Mouse (Mus musculus) hindbrain, embryonic 10.5 days (tissue): ENCODE measurements around the gene Ints14. TPM values are rescaled to one million over a fixed set of nuclear protein-coding genes. Genes with fewer than 3 reads are reported as not detected.

Experiments
- DNase-seq: peaks from one replicate; pipeline ENCODE4 v3.0.0-alpha.2; 2017; ENCODE audit warnings: low spot score
- H3K27ac ChIP-seq: fragments of 300-500 bp; sonication (generic); 2 replicates; pipeline ENCODE4 v1.5.1; 2016; ENCODE audit warnings: mild to moderate bottlenecking, moderate library complexity
- H3K27me3 ChIP-seq: fragments of 300-500 bp; sonication (generic); 2 replicates; pipeline ENCODE4 v1.6.1; 2016; ENCODE audit warnings: mild to moderate bottlenecking; ENCODE audit not compliant: poor library complexity, insufficient read depth, severe bottlenecking
- H3K36me3 ChIP-seq: fragments of 300-500 bp; sonication (generic); 2 replicates; pipeline ENCODE4 v1.6.1; 2016; ENCODE audit warnings: mild to moderate bottlenecking, moderate library complexity
- H3K4me1 ChIP-seq: fragments of 300-500 bp; sonication (generic); replicated peaks from 2 replicates; pipeline ENCODE4 v1.6.1; 2016; ENCODE audit warnings: mild to moderate bottlenecking
- H3K4me3 ChIP-seq: fragments of 300-500 bp; sonication (generic); 2 replicates; pipeline ENCODE4 v1.5.1; 2016; ENCODE audit warnings: mild to moderate bottlenecking, moderate library complexity
- H3K9me3 ChIP-seq: fragments of 300-500 bp; sonication (generic); 2 replicates; pipeline ENCODE4 v1.6.1; 2016; ENCODE audit warnings: mild to moderate bottlenecking, moderate library complexity
- WGBS: fragments of 180-500 bp; shearing (Covaris S2); methylation state at CpG from one replicate; pipeline ENCODE4 v1.1.7; 2016; 5-methylcytosine and 5-hydroxymethylcytosine counted together
- polyA plus RNA-seq: library from polyadenylated mRNA; unstranded; fragments of >200 nt; fragmentation: Nextera tagmentation; extraction: Ambion mirVana; gene quantifications from 2 replicates; pipeline ENCODE4 v1.2.1, GENCODE M21; 2016

Gene Ints14
- polyA plus RNA-seq, 1 experiment from 2014 or later, result 64.9 TPM

DNA sequence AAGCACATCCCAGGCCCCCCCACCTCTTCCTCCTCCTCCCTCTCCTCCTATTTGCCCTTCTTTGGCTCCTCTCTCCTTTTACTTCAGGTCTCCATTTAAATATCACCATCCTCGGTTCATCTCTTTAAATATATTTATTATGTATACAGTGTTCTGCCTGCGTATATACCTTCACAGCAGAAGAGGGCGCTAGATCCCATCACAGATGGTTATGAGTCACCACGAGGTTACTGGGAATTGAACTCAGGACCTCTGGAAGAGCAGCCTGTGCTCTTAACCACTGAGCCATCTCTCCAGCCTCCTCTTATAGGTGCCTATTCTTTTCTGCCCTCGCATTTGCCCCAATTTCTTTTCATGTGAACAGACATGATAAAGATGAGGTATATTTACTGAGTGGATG lies 23.2 kb upstream of the Ints14 start:
- Histone ChIP-seq H3K36me3 (no peaks in the 10 kb centered on the region), H3K27ac (no peak overlapping the region), H3K9me3 (no peaks in the 10 kb centered on the region), H3K4me1 (peaks cover 21% of the 10 kb centered on the region), H3K4me3 (no peak overlapping the region), H3K27me3 (peaks cover 9% of the 10 kb centered on the region)
- no peak for DNase-seq
- WGBS, result 66% methylated on average over 5 of the region's 5 CpGs

DNA sequence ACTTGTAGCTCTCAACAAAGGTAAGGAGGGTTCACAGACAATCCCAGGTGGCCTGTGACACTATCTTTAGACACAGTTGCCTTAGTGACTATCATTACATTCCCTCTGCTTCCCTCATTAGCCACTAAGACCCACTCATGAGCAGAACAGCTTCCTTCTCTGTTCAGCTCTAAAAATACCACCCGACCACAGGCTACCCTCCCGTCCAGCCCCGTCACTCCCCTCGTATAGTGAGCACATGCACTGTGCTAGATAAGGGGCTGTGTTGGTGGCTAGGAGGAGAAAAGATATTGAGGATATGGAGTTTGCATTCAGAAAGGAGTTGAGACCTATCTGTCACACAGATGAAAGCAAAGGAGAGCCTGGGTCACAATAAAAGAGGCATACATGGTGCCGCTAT lies 22.2 kb upstream of the Ints14 start:
- Histone ChIP-seq H3K4me1 (peaks cover 19% of the 10 kb centered on the region), H3K9me3 (no peaks in the 10 kb centered on the region), H3K36me3 (no peaks in the 10 kb centered on the region), H3K27ac (no peak overlapping the region), H3K4me3 (no peak overlapping the region), H3K27me3 (peaks cover 20% of the 10 kb centered on the region)
- 83% methylated on average over 5 of the region's 5 CpGs for WGBS
- no peak for DNase-seq

DNA sequence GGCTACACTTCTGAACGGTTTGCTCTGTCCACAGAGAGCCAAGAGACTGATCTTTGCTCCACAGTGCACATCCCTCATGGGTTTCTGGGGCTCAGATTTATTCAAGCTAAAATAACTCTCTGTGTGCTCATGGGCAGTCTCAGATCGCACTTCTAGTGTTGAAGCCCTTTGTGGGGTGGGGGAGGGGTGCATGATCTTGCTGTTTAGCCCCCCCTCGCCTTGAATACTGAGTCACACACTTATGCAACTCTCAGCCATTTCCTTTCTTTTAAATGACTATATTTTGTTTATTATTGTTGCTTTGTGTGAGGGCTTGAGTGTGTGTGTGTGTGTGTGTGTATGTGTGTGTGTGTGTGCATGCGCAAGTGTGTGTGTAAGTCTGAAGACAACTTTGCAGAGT lies 21.4 kb upstream of the Ints14 start:
- DNase-seq, result no peak
- WGBS, result 64% methylated on average over 4 of the region's 4 CpGs
- Histone ChIP-seq H3K9me3 (no peaks in the 10 kb centered on the region), H3K4me1 (peaks cover 16% of the 10 kb centered on the region), H3K36me3 (no peaks in the 10 kb centered on the region), H3K27ac (no peak overlapping the region), H3K27me3 (peaks cover 26% of the 10 kb centered on the region), H3K4me3 (no peak overlapping the region)

DNA sequence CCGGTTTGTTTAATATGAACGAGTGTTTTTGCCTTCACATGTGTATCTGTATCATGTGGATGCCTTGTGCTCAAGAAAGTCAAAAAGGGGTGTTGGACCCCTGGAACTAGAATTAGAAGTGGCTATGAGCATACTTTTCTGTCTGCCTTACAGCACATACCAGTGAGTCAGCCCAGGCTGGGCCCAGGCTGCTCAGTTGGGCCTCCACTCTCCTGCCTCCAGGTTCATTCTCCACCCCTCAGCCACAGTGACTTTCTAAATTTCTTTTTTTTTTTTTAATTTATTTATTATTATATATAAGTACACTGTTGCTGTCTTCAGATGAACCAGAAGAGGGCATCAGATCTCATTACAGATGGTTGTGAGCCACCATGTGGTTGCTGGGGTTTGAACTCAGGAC lies 20.9 kb upstream of the Ints14 start:
- Histone ChIP-seq H3K36me3 (no peaks in the 10 kb centered on the region), H3K4me3 (no peak overlapping the region), H3K27me3 (peaks cover 31% of the 10 kb centered on the region), H3K27ac (no peak overlapping the region), H3K4me1 (peaks cover 13% of the 10 kb centered on the region; the same call in 1 of the 2 replicates), H3K9me3 (no peaks in the 10 kb centered on the region)
- DNase-seq, result no peak
- 92% methylated on average over 2 of the region's 2 CpGs for WGBS

DNA sequence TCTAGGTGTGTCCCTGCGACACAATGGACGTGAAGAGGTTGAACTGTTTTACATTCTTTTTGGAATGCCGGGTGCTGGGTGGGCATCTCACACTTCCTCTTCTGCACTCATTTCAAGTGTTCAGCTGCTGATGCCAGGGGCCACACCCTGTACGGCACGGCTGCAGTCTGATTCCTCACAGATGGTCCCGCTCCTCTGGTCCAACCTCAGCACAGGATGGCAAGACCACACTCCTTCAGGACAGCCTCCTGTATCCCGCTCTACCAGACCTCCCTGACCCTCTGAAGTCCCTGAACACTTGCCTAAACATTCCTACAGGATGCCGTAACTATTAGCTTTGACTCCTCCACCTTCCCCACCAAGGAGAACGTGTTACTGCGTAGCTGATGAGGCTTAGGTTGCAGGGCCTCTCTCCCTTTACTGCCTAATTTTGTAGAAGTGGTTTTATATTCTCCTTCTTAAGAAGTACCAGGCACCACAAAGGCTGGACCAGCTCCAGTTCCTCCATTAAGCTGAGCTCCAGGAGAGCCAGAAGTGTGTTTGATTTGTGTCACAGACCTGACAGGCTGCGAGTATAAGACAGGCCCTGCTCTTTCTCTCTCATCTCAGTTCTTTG lies 19.9 kb upstream of the Ints14 start:
- no peaks in the 10 kb centered on the region for H3K36me3 ChIP-seq
- H3K27me3 ChIP-seq, result peaks cover 38% of the 10 kb centered on the region
- 86% methylated on average over 11 of the region's 11 CpGs for WGBS
- H3K9me3 ChIP-seq, result no peaks in the 10 kb centered on the region
- peaks cover 11% of the 10 kb centered on the region; the same call in 1 of the 2 replicates for H3K4me1 ChIP-seq
- DNase-seq, result no peak
- H3K4me3 ChIP-seq, result no peak overlapping the region
- no peak overlapping the region for H3K27ac ChIP-seq

DNA sequence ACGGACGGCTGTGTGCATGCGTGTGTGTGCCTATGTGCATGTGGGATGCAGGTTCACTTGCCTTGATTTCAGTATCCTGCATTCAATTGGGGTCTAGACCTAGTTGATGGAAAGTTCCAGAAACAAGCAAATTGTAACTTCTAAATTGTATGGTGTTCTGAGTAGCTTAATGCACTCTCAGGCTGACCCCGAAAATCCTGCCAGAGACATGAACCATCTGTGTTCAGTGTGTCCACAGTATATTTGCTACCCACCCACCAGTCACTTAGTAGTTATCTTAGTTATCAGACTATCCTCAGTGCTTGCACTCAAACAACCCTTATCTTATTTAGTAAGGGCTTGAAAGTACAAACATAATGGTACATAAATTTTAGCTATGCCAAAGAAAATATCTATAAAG lies 19.1 kb upstream of the Ints14 start:
- 91% methylated on average over 4 of the region's 4 CpGs for WGBS
- no peak overlapping the region for H3K4me3 ChIP-seq
- no peak for DNase-seq
- no peaks in the 10 kb centered on the region for H3K9me3 ChIP-seq
- H3K4me1 ChIP-seq, result peaks cover 6% of the 10 kb centered on the region; the same call in 1 of the 2 replicates
- no peaks in the 10 kb centered on the region for H3K36me3 ChIP-seq
- peaks cover 41% of the 10 kb centered on the region for H3K27me3 ChIP-seq
- H3K27ac ChIP-seq, result no peak overlapping the region

DNA sequence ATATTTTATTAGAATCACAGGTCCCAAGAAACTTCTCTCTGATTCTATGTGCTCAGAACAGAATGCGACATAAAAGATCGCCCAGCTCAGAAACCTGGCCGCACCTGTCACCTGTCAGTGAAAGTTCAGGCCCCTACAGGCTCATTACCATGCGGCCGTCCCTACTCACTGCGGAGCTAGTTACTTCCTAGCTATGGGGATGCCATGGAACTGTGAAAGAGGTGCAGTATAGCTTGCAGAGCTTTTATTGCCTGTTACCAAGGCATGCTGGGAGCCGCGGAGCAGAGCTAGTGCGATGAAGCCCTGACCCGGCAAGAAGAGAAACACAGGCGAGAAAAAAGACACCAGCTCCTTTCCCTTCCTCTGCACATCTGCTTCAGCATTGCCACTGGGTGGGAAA lies 16.7 kb upstream of the Ints14 start:
- no peak for DNase-seq
- H3K4me1 ChIP-seq, result peaks cover 6% of the 10 kb centered on the region; the same call in 1 of the 2 replicates
- H3K27ac ChIP-seq, result no peak overlapping the region
- no peaks in the 10 kb centered on the region for H3K9me3 ChIP-seq
- H3K27me3 ChIP-seq, result peaks cover 50% of the 10 kb centered on the region
- 26% methylated on average over 11 of the region's 11 CpGs for WGBS
- H3K4me3 ChIP-seq, result no peak overlapping the region
- H3K36me3 ChIP-seq, result no peaks in the 10 kb centered on the region

DNA sequence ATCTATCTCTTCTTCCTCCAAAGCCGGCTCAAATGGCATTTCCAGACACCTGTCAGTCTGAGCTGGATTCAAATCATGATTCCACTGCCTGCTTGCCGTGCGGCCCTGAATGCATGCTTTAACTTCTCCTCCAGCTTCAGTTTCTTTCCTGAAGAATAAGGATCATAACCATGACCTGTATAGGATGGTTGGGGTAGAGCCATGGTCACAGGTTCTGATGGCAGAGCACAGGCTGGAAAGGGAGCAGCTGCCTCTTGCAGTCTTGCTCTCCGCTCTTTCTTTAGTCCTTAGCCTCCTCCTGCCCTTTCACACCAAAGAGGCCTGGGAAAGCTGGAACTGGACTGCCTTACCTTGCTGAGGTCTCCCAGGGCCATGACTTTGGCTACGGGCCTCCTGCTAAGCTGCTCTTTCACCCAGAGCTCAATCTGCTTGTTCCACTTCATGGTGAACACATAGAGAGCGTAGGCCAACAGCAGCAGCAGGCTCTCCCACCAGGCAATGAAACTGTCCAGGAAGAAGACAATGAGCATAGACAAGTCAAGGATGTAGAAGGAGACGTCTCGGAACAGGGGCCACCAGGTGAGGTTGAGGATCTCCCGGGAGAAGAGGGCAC lies 13.1 kb upstream of the Ints14 start:
- 85% methylated on average over 9 of the region's 9 CpGs for WGBS
- Histone ChIP-seq H3K36me3 (no peaks in the 10 kb centered on the region), H3K9me3 (no peaks in the 10 kb centered on the region), H3K27ac (no peak overlapping the region), H3K4me3 (no peak overlapping the region), H3K27me3 (peaks cover 62% of the 10 kb centered on the region), H3K4me1 (peaks cover 15% of the 10 kb centered on the region; the same call in 1 of the 2 replicates)
- no peak for DNase-seq

DNA sequence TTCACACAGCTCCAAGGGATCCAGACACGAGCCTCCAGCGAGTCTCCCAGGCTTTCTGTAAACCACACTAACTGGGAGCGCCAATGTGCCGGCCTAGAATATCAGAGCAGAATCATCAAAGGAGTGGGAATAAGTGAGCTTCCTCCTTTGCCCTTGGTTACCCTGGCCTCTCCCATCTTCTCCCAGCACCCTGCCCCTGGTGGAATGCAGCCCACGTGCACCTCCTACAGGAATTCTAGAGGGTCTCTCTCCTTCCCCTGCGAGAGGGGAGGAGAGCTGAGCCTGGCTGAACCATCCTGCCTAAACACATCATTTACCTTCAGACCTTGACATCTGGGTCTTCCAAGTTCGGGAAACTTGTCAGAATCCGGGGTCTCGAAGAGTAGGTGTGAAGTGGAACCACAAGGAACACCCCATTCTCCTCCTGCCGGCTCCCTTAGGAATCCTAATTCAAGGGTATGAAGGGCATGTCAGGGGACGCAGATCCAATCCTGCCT lies 9.5 kb upstream of the Ints14 start, which contains the start of gene Slc24a1:
TSS of gene Slc24a1 (minus strand) at position 447 of the 497 bp plus-strand sequence.
- Histone ChIP-seq H3K9me3 (no peaks in the 10 kb centered on the region), H3K27me3 (peaks cover 45% of the 10 kb centered on the region), H3K4me3 (no peak within 1 kb of the TSS), H3K27ac (no peak within 1 kb of the TSS), H3K36me3 (no peaks in the 10 kb centered on the region), H3K4me1 (peaks cover 9% of the 10 kb centered on the region; the same call in 1 of the 2 replicates)
- 40% methylated on average over 11 of the region's 11 CpGs for WGBS
- no peak for DNase-seq

DNA sequence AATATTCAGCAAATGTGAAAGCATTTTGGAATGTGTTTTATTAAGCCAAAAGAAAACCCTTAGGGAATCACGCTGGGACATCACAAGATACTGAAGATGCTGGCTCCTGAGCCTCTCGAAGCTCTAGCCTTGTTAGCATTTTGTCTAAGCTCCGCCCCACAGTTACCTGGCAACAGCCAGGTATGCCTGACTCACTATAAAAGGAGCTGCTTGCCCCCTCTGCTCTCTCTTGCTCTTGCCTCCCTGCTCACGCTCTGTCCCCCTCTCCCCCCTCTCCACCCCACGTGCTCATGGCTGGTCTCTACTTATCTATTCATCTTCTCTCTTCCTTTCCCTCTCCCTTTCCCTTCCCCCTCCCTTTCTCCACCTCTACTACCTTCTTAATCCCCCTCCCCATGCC lies 8.7 kb upstream of the Ints14 start:
- Histone ChIP-seq H3K27me3 (peaks cover 43% of the 10 kb centered on the region), H3K4me1 (peaks cover 9% of the 10 kb centered on the region; the same call in 1 of the 2 replicates), H3K27ac (no peak overlapping the region), H3K9me3 (no peaks in the 10 kb centered on the region), H3K4me3 (no peak overlapping the region), H3K36me3 (no peaks in the 10 kb centered on the region)
- DNase-seq, result no peak
- WGBS, result 11% methylated on average over 5 of the region's 5 CpGs

DNA sequence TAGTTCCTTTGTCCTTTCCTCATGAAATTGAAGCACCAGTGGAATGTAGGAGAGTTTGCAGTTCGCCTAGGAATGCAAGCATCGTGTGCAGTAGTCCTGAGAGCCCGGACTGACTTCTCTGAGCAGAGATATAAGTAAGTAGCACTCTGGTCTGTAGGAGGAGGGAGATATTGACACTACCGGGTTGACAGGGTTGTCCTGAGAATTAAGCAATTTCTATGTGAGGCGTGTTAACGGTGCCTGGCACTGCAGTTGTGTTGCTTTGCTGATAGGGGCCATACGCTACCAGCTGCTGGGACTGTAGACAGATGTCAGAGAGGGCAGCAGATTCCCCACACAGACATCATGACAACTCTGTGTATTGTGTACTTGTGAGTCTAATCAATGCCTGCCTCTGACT lies 7.5 kb upstream of the Ints14 start:
- DNase-seq, result no peak
- Histone ChIP-seq H3K36me3 (no peaks in the 10 kb centered on the region), H3K27me3 (peaks cover 39% of the 10 kb centered on the region), H3K4me1 (peaks cover 9% of the 10 kb centered on the region; the same call in 1 of the 2 replicates), H3K4me3 (no peak overlapping the region), H3K9me3 (no peaks in the 10 kb centered on the region), H3K27ac (no peak overlapping the region)
- 83% methylated on average over 7 of the region's 7 CpGs for WGBS

DNA sequence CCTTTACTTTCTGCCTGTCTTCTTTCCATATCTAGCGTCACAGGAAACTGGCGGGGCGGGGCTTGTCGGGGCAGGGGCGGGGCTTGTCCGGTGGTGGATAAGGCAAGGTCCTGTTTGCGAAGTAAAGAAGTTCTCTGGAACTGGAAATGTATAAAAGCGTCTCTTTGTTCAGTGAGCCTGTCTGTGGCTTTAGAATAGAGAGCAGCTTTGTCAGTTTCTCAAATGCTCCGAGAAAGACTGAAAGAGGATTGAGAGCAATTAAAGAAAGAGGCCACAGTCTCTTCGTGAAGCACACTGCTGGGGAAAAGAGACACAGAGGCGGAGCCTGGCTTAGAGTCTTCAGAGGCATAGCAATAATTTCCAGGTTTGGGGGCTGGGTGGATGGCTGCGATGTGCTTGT lies 4.4 kb upstream of the Ints14 start:
- peak; percentile 22 for DNase-seq
- 31% methylated on average over 12 of the region's 12 CpGs for WGBS
- Histone ChIP-seq H3K27me3 (peaks cover 23% of the 10 kb centered on the region), H3K4me3 (peak overlapping the region; percentile 2; the same call in 1 of the 2 replicates), H3K36me3 (no peaks in the 10 kb centered on the region), H3K4me1 (peaks cover 20% of the 10 kb centered on the region), H3K27ac (peak overlapping the region; percentile 60; the same call in 1 of the 2 replicates), H3K9me3 (no peaks in the 10 kb centered on the region)

DNA sequence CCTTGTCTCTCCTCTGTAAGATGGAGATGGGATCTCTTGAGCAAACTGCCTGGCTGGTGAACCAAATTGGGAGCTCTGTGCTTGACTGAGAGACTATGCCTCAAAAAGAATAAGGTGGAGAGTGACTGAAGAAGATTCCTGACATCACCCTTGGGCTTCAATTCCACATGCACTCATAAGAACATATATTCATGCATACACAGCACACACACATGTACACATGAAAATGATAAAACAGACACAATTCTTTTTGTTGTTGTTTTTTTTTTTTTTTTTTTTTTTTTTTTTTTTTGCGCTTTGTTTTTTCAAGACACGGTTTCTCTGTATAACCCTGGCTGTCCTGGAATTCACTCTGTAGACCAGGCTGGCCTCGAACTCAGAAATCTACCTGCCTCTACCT lies 3.4 kb upstream of the Ints14 start:
- H3K36me3 ChIP-seq, result peaks cover 1% of the 10 kb centered on the region
- no peak for DNase-seq
- 86% methylated on average over 3 of the region's 3 CpGs for WGBS
- peaks cover 20% of the 10 kb centered on the region for H3K4me1 ChIP-seq
- no peaks in the 10 kb centered on the region for H3K9me3 ChIP-seq
- no peak overlapping the region for H3K27ac ChIP-seq
- H3K27me3 ChIP-seq, result peaks cover 14% of the 10 kb centered on the region; the same call in 1 of the 2 replicates
- no peak overlapping the region for H3K4me3 ChIP-seq
